Mouse (Mus musculus): ENCODE measurements at regions not wholly inside any gene's neighbourhood (a gene's known extent, or its start where the extent isn't known, plus 50 kb on each side); places are given as distances from the start of the nearest gene placed in this dataset.

DNA sequence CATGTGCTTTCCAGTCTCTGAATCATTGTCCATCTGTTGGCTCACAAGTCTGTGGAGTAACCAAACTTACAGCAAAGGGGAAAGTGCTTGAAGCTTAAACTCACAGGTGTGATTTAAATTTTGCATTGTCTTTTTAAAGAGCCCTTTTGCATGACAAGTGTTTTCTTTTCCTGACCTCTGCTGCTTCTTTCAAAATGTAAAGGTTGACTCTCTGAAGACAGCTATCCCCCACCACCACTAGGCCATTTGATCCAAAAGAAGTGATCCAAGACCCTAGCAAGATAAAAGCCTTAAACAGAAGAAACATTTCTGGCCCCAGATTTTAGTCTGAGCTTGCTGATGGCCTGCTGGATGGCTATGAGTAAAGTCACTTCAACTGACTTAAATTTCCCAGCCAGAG is 118.6 kb downstream of the Gm12728 start:
- no peak overlapping the region for H3K27ac ChIP-seq (ENCODE audit: low read length)
- no peak overlapping the region for H3K9ac ChIP-seq (ENCODE audit: low read length)
- no peaks in the 10 kb centered on the region for H3K27me3 ChIP-seq (ENCODE audit: control insufficient read depth, insufficient read depth, low read length)
- H3K4me2 ChIP-seq (ENCODE audit: low read depth, low read length) = no peak overlapping the region
- no peak overlapping the region for H3K4me3 ChIP-seq (replicated peaks; ENCODE audit: low read length)
- H3K9me3 ChIP-seq (replicated peaks; ENCODE audit: control insufficient read depth, low read length) = no peaks in the 10 kb centered on the region
- H3K4me1 ChIP-seq (ENCODE audit: control insufficient read depth, insufficient read depth, low read length) = 0 out of 2 replicates have a peak, but pooled peaks cover 5% of the 10 kb centered on the region
- no peak for ATAC-seq (ENCODE audit: insufficient read depth, low FRiP score)
- H3K36me3 ChIP-seq (ENCODE audit: control insufficient read depth, insufficient read depth, low read length) = no peaks in the 10 kb centered on the region

DNA sequence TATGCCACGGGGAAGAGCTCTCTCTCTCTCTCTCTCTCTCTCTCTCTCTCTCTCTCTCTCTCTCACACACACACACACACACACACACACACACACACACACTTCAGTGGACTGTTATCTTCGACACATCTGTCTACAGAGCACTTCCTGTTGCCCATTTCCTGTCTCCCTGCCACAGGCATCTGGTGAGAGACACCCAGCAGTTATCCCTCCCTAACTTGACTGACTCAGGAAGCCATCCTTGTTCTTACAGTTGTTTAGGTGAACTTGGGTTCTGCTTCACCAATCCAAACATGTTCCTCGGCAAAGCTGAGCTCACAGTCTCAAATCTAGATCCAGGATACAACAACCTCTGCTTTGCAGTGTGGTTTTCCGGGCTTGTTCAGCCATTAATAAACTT is 119.6 kb downstream of the Gm12728 start:
- H3K4me3 ChIP-seq (replicated peaks; ENCODE audit: low read length) = no peak overlapping the region
- H3K9me3 ChIP-seq (replicated peaks; ENCODE audit: control insufficient read depth, low read length) = no peaks in the 10 kb centered on the region
- H3K9ac ChIP-seq (ENCODE audit: low read length) = no peak overlapping the region
- 54% methylated on average over 4 of the region's 4 CpGs for WGBS
- ATAC-seq (ENCODE audit: insufficient read depth, low FRiP score) = no peak
- no peak overlapping the region for H3K27ac ChIP-seq (ENCODE audit: low read length)
- 0 out of 2 replicates have a peak, but pooled peaks cover 5% of the 10 kb centered on the region for H3K4me1 ChIP-seq (ENCODE audit: control insufficient read depth, insufficient read depth, low read length)
- no peak overlapping the region for H3K4me2 ChIP-seq (ENCODE audit: low read depth, low read length)
- H3K27me3 ChIP-seq (ENCODE audit: control insufficient read depth, insufficient read depth, low read length) = no peaks in the 10 kb centered on the region
- H3K36me3 ChIP-seq (ENCODE audit: control insufficient read depth, insufficient read depth, low read length) = no peaks in the 10 kb centered on the region

DNA sequence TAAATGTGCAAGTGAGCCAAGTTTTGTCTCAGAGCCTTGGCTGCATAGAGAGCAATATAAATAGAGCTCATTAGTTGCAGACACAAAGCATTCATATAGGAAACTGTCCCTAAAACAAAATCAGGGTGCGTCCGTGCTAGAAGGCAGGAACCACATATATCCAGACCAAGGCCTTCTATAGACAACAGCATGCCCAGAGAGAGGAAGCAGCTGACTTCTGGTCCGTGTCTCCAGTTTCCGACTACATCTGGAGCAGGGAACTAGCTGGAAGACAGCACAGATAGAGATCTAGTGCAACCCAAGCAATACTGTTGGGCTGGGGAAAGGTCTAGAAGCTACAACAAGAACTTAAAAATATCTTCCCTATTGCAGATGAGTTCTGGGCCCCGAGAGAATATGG is 121.0 kb downstream of the Gm12728 start:
- 0 out of 2 replicates have a peak, but pooled peaks cover 5% of the 10 kb centered on the region for H3K4me1 ChIP-seq (ENCODE audit: control insufficient read depth, insufficient read depth, low read length)
- no peak for ATAC-seq (ENCODE audit: insufficient read depth, low FRiP score)
- H3K27me3 ChIP-seq (ENCODE audit: control insufficient read depth, insufficient read depth, low read length) = no peaks in the 10 kb centered on the region
- no peak overlapping the region for H3K4me3 ChIP-seq (replicated peaks; ENCODE audit: low read length)
- no peak overlapping the region for H3K9ac ChIP-seq (ENCODE audit: low read length)
- no peak overlapping the region for H3K4me2 ChIP-seq (ENCODE audit: low read depth, low read length)
- peak overlapping the region; percentile 59 for H3K27ac ChIP-seq (ENCODE audit: low read length)
- H3K9me3 ChIP-seq (replicated peaks; ENCODE audit: control insufficient read depth, low read length) = no peaks in the 10 kb centered on the region
- 73% methylated on average over 5 of the region's 5 CpGs for WGBS
- H3K36me3 ChIP-seq (ENCODE audit: control insufficient read depth, insufficient read depth, low read length) = no peaks in the 10 kb centered on the region

DNA sequence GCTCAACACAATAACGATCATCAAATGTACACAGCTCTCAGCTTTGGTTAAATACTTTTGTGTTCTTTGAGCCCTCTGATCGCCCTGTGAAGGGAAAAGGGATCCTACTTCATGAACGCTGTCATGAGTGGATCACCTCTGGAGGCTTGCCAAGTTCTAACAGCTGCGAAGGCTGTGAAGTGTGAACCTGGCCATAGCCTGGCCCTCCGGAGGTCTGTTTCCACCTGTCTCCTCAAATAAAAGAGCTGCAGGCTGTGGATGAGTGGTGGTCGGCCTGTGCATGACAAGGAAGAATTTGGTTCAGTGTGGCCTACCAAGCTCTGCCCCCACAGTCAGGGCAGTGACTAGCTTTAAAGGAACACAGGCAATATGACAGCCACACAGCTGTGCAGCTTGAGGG is 122.0 kb downstream of the Gm12728 start:
- Histone ChIP-seq H3K9me3 (replicated peaks; ENCODE audit: control insufficient read depth, low read length) (no peaks in the 10 kb centered on the region), H3K4me3 (replicated peaks; ENCODE audit: low read length) (no peak overlapping the region), H3K36me3 (ENCODE audit: control insufficient read depth, insufficient read depth, low read length) (no peaks in the 10 kb centered on the region), H3K4me1 (ENCODE audit: control insufficient read depth, insufficient read depth, low read length) (0 out of 2 replicates have a peak, but pooled peaks cover 5% of the 10 kb centered on the region), H3K9ac (ENCODE audit: low read length) (no peak overlapping the region), H3K4me2 (ENCODE audit: low read depth, low read length) (no peak overlapping the region), H3K27me3 (ENCODE audit: control insufficient read depth, insufficient read depth, low read length) (no peaks in the 10 kb centered on the region), H3K27ac (ENCODE audit: low read length) (no peak overlapping the region)
- no peak for ATAC-seq (ENCODE audit: insufficient read depth, low FRiP score)
- 58% methylated on average over 6 of the region's 6 CpGs for WGBS

DNA sequence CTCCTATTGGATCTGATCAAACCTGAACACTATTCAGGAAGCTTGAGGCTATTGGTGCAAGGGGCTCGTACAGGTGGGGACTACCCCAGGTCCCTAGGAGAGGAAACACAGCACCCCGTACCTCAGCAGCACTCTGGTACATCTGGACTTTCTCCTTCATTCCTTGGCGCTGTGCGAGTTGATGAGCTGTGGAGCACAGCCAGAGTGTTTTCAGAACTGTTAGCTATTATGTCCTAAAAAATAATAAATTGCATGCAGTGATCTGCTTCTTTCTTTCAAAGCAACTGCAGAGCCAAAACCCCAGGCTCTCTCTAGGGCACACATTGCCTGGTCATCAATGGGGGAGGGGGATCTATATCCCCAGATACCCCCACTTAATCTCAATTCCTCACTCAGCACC is 122.6 kb downstream of the Gm12728 start:
- Histone ChIP-seq H3K27ac (ENCODE audit: low read length) (no peak overlapping the region), H3K36me3 (ENCODE audit: control insufficient read depth, insufficient read depth, low read length) (no peaks in the 10 kb centered on the region), H3K27me3 (ENCODE audit: control insufficient read depth, insufficient read depth, low read length) (no peaks in the 10 kb centered on the region), H3K4me2 (ENCODE audit: low read depth, low read length) (no peak overlapping the region), H3K9ac (ENCODE audit: low read length) (no peak overlapping the region), H3K9me3 (replicated peaks; ENCODE audit: control insufficient read depth, low read length) (no peaks in the 10 kb centered on the region), H3K4me3 (replicated peaks; ENCODE audit: low read length) (no peak overlapping the region), H3K4me1 (ENCODE audit: control insufficient read depth, insufficient read depth, low read length) (0 out of 2 replicates have a peak, but pooled peaks cover 5% of the 10 kb centered on the region)
- 43% methylated on average over 4 of the region's 4 CpGs for WGBS
- no peak for ATAC-seq (ENCODE audit: insufficient read depth, low FRiP score)

GRCm38 (mm10) chr4:105914996-105915395 is 125.3 kb downstream of the Gm12728 start:
- H3K4me2 ChIP-seq (ENCODE audit: low read depth, low read length) = no peak overlapping the region
- H3K9ac ChIP-seq (ENCODE audit: low read length) = no peak overlapping the region
- H3K4me3 ChIP-seq (replicated peaks; ENCODE audit: low read length) = no peak overlapping the region
- H3K4me1 ChIP-seq (ENCODE audit: control insufficient read depth, insufficient read depth, low read length) = 0 out of 2 replicates have a peak, but pooled peaks cover 5% of the 10 kb centered on the region
- H3K27ac ChIP-seq (ENCODE audit: low read length) = no peak overlapping the region
- no peaks in the 10 kb centered on the region for H3K27me3 ChIP-seq (ENCODE audit: control insufficient read depth, insufficient read depth, low read length)
- H3K9me3 ChIP-seq (replicated peaks; ENCODE audit: control insufficient read depth, low read length) = no peaks in the 10 kb centered on the region
- 42% methylated on average over 6 of the region's 6 CpGs for WGBS
- no peak for ATAC-seq (ENCODE audit: insufficient read depth, low FRiP score)
- H3K36me3 ChIP-seq (ENCODE audit: control insufficient read depth, insufficient read depth, low read length) = no peaks in the 10 kb centered on the region

GRCm38 (mm10) chr4:105916229-105916628 is 126.6 kb downstream of the Gm12728 start:
- 51% methylated on average over 9 of the region's 9 CpGs for WGBS
- ATAC-seq (ENCODE audit: insufficient read depth, low FRiP score) = no peak

GRCm38 (mm10) chr4:105924781-105925382 is 135.2 kb downstream of the Gm12728 start:
- H3K4me2 ChIP-seq (ENCODE audit: low read depth, low read length) = no peak overlapping the region
- H3K4me1 ChIP-seq (ENCODE audit: control insufficient read depth, insufficient read depth, low read length) = no peaks in the 10 kb centered on the region
- H3K27ac ChIP-seq (ENCODE audit: low read length) = no peak overlapping the region
- H3K9ac ChIP-seq (ENCODE audit: low read length) = no peak overlapping the region
- no peaks in the 10 kb centered on the region for H3K27me3 ChIP-seq (ENCODE audit: control insufficient read depth, insufficient read depth, low read length)
- H3K36me3 ChIP-seq (ENCODE audit: control insufficient read depth, insufficient read depth, low read length) = no peaks in the 10 kb centered on the region
- H3K9me3 ChIP-seq (replicated peaks; ENCODE audit: control insufficient read depth, low read length) = no peaks in the 10 kb centered on the region
- 56% methylated on average over 6 of the region's 6 CpGs for WGBS
- ATAC-seq (ENCODE audit: insufficient read depth, low FRiP score) = no peak
- H3K4me3 ChIP-seq (replicated peaks; ENCODE audit: low read length) = no peak overlapping the region

More at GRCm38 (mm10) chr4:105916229-105916628, 126.6 kb downstream of the Gm12728 start:
- no peaks in the 10 kb centered on the region for H3K36me3 ChIP-seq (ENCODE audit: control insufficient read depth, insufficient read depth, low read length)
- H3K9ac ChIP-seq (ENCODE audit: low read length) = no peak overlapping the region
- H3K4me3 ChIP-seq (replicated peaks; ENCODE audit: low read length) = no peak overlapping the region
- no peak overlapping the region for H3K27ac ChIP-seq (ENCODE audit: low read length)
- H3K27me3 ChIP-seq (ENCODE audit: control insufficient read depth, insufficient read depth, low read length) = no peaks in the 10 kb centered on the region
- no peak overlapping the region for H3K4me2 ChIP-seq (ENCODE audit: low read depth, low read length)
- 0 out of 2 replicates have a peak, but pooled peaks cover 5% of the 10 kb centered on the region for H3K4me1 ChIP-seq (ENCODE audit: control insufficient read depth, insufficient read depth, low read length)
- H3K9me3 ChIP-seq (replicated peaks; ENCODE audit: control insufficient read depth, low read length) = no peaks in the 10 kb centered on the region

GRCm38 (mm10) chr4:105925506-105925905 is 135.8 kb downstream of the Gm12728 start:
- 85% methylated on average over 2 of the region's 2 CpGs for WGBS
- no peak for ATAC-seq (ENCODE audit: insufficient read depth, low FRiP score)

More at GRCm38 (mm10) chr4:105925506-105925905, 135.8 kb downstream of the Gm12728 start:
- Histone ChIP-seq H3K9ac (ENCODE audit: low read length) (no peak overlapping the region), H3K4me3 (replicated peaks; ENCODE audit: low read length) (no peak overlapping the region), H3K4me2 (ENCODE audit: low read depth, low read length) (no peak overlapping the region), H3K27me3 (ENCODE audit: control insufficient read depth, insufficient read depth, low read length) (no peaks in the 10 kb centered on the region), H3K27ac (ENCODE audit: low read length) (no peak overlapping the region), H3K4me1 (ENCODE audit: control insufficient read depth, insufficient read depth, low read length) (no peaks in the 10 kb centered on the region), H3K9me3 (replicated peaks; ENCODE audit: control insufficient read depth, low read length) (no peaks in the 10 kb centered on the region), H3K36me3 (ENCODE audit: control insufficient read depth, insufficient read depth, low read length) (no peaks in the 10 kb centered on the region)
